Mouse (Mus musculus): ENCODE results near the gene Sik2.

The Sik2 gene

GRCm38 (mm10) chr9:50911861-50912515, 96.9 kb downstream of the Sik2 start:
- DNase-seq, result no peak

- DNase-seq, result no peak
These were observed 103.6 kb downstream of the Sik2 start for GRCm38 (mm10) chr9:50905321-50905720.

GRCm38 (mm10) chr9:50904196-50904847, 104.6 kb downstream of the Sik2 start:
- DNase-seq, result no peak

GRCm38 (mm10) chr9:50900026-50900920, 108.6 kb downstream of the Sik2 start:
- DNase-seq, result no peak

GRCm38 (mm10) chr9:50893665-50894064, 115.2 kb downstream of the Sik2 start:
- no peak for DNase-seq

GRCm38 (mm10) chr9:50890494-50891090, 118.3 kb downstream of the Sik2 start:
- no peak for DNase-seq

- no peak for DNase-seq
These were observed 118.9 kb downstream of the Sik2 start for GRCm38 (mm10) chr9:50889964-50890363.

- no peak for DNase-seq
These were observed 119.7 kb downstream of the Sik2 start for GRCm38 (mm10) chr9:50889211-50889610.

GRCm38 (mm10) chr9:50887351-50887750, 121.5 kb downstream of the Sik2 start:
- no peak for DNase-seq

- DNase-seq, result no peak
These were observed 122.0 kb downstream of the Sik2 start for GRCm38 (mm10) chr9:50886870-50887269.

GRCm38 (mm10) chr9:50885600-50885987, 123.3 kb downstream of the Sik2 start:
- DNase-seq, result peak; percentile 45

- peak; percentile 91 for DNase-seq
These were observed 123.9 kb downstream of the Sik2 start for GRCm38 (mm10) chr9:50884741-50885599.

- DNase-seq, result no peak
These were observed 124.8 kb downstream of the Sik2 start for GRCm38 (mm10) chr9:50884093-50884492.

- no peak for DNase-seq
These were observed 126.7 kb downstream of the Sik2 start for GRCm38 (mm10) chr9:50882183-50882582.

- no peak for DNase-seq
These were observed 131.4 kb downstream of the Sik2 start for GRCm38 (mm10) chr9:50877431-50877830.

- peak; percentile 89 for DNase-seq
These were observed 132.6 kb downstream of the Sik2 start for GRCm38 (mm10) chr9:50876287-50876686.

- no peak for DNase-seq
These were observed 133.4 kb downstream of the Sik2 start for GRCm38 (mm10) chr9:50875470-50875869.

GRCm38 (mm10) chr9:50874031-50874430, 134.8 kb downstream of the Sik2 start:
- peak; percentile 78 for DNase-seq

GRCm38 (mm10) chr9:50873210-50873609, 135.7 kb downstream of the Sik2 start:
- no peak for DNase-seq

- no peak for DNase-seq
These were observed 140.7 kb downstream of the Sik2 start for GRCm38 (mm10) chr9:50868182-50868581.

- no peak for DNase-seq
These were observed 141.9 kb downstream of the Sik2 start for GRCm38 (mm10) chr9:50867015-50867414.

GRCm38 (mm10) chr9:50865803-50866202, 143.1 kb downstream of the Sik2 start:
- no peak for DNase-seq
